Mouse (Mus musculus) small intestine, adult 2 months (tissue): ENCODE results near the gene Primpol. TPM values are rescaled to one million over a fixed set of nuclear protein-coding genes. Genes with fewer than 3 reads are reported as not detected.

Experiments used
- H3K27ac ChIP-seq: fragments of 200-500 bp; 2 replicates; pipeline ENCODE4 v1.5.1; 2012; ENCODE audit warnings: low read depth, low read length, control low read depth, inconsistent platforms; ENCODE audit not compliant: insufficient read depth
- H3K27me3 ChIP-seq: fragments of 200-500 bp; 2 replicates; pipeline ENCODE4 v1.6.1; 2012; ENCODE audit warnings: mild to moderate bottlenecking, moderate library complexity, low read length, inconsistent platforms; ENCODE audit not compliant: control insufficient read depth, insufficient read depth
- H3K36me3 ChIP-seq: fragments of 200-500 bp; 2 replicates; pipeline ENCODE4 v1.6.1; 2012; ENCODE audit warnings: mild to moderate bottlenecking, low read length, control low read depth, inconsistent platforms; ENCODE audit not compliant: control insufficient read depth, insufficient read depth
- H3K4me1 ChIP-seq: fragments of 200-500 bp; 2 replicates; pipeline ENCODE4 v1.6.1; 2012; ENCODE audit warnings: low read length, inconsistent platforms, mixed read lengths; ENCODE audit not compliant: control insufficient read depth, insufficient read depth, insufficient read length
- H3K4me3 ChIP-seq: fragments of 200-500 bp; 2 replicates; pipeline ENCODE4 v1.5.1; 2012; ENCODE audit warnings: low read depth, mild to moderate bottlenecking, control low read depth, inconsistent platforms, low read length, moderate library complexity
- CTCF ChIP-seq: fragments of 200-500 bp; IDR thresholded peaks from 2 replicates; pipeline ENCODE4 v1.5.1; 2012; ENCODE audit warnings: low read depth, mild to moderate bottlenecking, control low read depth, inconsistent platforms, low read length, moderate library complexity, mixed read lengths; ENCODE audit not compliant: insufficient replicate concordance, insufficient read length; ENCODE audit errors: extremely low read depth
- POLR2A ChIP-seq: fragments of 200-500 bp; IDR thresholded peaks from 2 replicates; pipeline ENCODE4 v1.6.1; 2012; ENCODE audit warnings: low read depth, mild to moderate bottlenecking, control low read depth, inconsistent platforms, low read length, moderate library complexity
- WGBS: fragments of 180-500 bp; shearing (Covaris S2); methylation state at CpG from one replicate; pipeline ENCODE4 v1.1.7; 2018; 5-methylcytosine and 5-hydroxymethylcytosine counted together
- polyA plus RNA-seq: library from polyadenylated mRNA; depleted of rRNA; stranded (reverse); fragments of >200 nt; gene quantifications from 2 replicates; pipeline ENCODE4 v1.2.3, GENCODE M21; 2012

Primpol gene
- polyA plus RNA-seq, 1 experiment, result 0.79 TPM

DNA sequence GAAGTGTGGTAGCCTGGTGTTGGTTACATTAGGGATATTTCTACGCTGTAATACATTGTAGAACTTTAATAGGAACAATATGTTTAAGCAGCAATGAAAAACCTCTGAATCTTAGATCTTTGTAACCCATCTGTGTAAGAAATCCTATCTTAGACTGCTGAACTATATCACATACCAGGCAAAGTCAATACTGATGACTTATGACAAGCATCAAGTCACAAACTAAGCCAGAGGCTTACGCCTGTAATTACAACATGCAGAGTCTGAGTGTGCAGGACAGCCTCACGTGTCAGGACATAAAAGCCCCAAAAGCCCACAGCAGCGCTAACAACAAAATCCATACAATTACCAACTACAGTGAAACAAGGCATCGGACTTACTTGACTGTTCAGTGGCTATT is 13.4 kb downstream of the Primpol start:
- no peak overlapping the region for H3K4me3 ChIP-seq
- no peaks in the 10 kb centered on the region for H3K27me3 ChIP-seq
- H3K27ac ChIP-seq, result no peak overlapping the region
- WGBS, result 95% methylated on average over 5 of the region's 5 CpGs
- H3K36me3 ChIP-seq, result 0 out of 2 replicates have a peak, but pooled peaks cover 2% of the 10 kb centered on the region
- peaks cover 11% of the 10 kb centered on the region; the same call in 1 of the 2 replicates for H3K4me1 ChIP-seq
- TF ChIP-seq POLR2A (no peak), CTCF (no peak)

DNA sequence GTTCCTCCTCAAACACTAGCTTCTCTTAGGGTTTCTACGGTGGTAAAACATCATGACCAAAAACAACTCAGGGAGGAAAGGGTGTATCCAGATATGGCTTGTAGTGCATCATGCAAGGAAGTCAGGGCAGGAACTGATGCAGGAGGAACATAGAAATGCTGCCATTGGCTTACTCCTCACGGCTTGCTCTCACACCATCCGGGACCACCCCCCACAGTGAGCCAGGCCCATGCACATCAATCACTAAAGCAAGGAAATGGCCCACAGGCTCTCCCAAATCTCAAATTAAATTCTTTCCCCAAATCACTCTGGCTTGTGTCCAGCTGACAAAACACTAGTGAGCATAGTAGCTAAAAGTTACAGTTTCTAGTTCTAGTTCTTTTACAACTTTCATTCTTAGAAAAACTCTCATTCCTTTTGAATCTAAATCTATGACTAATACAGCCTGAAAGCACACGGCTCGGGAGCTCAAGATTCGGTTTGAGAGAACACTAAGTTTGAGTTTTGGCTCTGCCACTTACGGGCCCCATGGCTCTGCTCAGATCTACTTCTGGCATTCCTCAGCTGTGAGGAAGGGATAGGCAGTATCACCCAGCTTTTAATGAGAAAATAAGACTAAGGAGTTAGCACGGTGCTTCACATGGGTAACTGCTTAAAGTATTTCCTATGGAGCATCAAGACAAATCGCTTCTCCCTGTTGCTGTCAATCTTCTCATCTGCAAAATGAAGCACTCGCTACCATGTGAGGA is 15.9 kb downstream of the Primpol start:
- WGBS, result 80% methylated on average over 10 of the region's 10 CpGs
- H3K27ac ChIP-seq, result no peak overlapping the region
- TF ChIP-seq CTCF (no peak), POLR2A (no peak)
- H3K4me1 ChIP-seq, result peaks cover 11% of the 10 kb centered on the region; the same call in 1 of the 2 replicates
- H3K27me3 ChIP-seq, result no peaks in the 10 kb centered on the region
- H3K4me3 ChIP-seq, result no peak overlapping the region
- H3K36me3 ChIP-seq, result 0 out of 2 replicates have a peak, but pooled peaks cover 2% of the 10 kb centered on the region

DNA sequence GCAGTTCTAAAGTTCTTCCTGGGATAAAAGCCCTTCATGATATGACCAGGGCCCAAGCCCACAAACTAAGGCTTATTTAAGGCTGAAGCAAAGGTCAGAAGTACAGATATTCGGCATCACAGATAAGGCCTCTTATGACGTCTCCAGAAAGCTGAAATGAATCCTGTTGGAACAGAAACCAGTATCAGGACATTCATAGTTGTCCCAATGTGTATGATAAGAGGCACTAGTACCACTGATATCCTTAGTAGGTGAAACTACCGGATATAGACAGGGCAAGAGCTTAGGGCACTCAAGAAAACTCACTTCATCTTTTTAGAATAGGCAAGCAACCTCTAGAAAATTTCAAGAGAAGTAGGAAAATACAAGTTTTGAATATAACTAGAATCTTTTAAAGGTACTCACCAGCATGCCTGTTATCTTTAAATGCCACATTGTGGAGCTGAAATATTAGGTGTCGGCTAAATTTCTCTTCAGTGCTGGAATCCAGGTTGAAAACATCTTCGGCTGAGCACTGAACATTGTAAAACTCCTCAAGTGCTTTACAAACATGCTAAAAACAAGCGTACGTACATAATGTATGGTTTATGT is 17.6 kb downstream of the Primpol start:
- peak overlapping the region; percentile 87 for H3K27ac ChIP-seq
- 65% methylated on average over 7 of the region's 7 CpGs for WGBS
- no peaks in the 10 kb centered on the region for H3K27me3 ChIP-seq
- H3K4me1 ChIP-seq, result peaks cover 14% of the 10 kb centered on the region; the same call in 1 of the 2 replicates
- no peak for TF ChIP-seq CTCF
- TF ChIP-seq POLR2A, result no peak
- H3K36me3 ChIP-seq, result no peaks in the 10 kb centered on the region
- no peak overlapping the region for H3K4me3 ChIP-seq

DNA sequence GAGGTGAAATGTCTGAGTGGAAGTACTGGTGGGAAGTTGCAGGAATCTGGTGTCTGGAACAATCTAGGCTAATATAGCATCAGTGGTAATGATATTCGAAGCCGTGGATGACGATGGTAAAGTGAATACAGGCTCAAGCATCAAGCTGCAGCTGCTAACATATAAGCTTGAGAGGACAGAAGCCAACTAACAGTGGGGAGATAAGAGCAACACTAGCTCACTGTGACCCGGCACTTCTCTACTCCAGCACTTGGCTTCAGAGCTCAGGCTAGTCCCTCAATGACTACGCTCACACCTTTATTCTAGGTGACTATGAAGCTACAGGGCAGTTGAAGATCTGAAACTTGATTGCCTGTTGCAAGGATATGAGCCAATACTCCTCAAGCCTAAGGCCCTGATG is 18.3 kb downstream of the Primpol start:
- Histone ChIP-seq H3K27me3 (no peaks in the 10 kb centered on the region), H3K4me3 (no peak overlapping the region), H3K4me1 (peaks cover 14% of the 10 kb centered on the region; the same call in 1 of the 2 replicates), H3K36me3 (no peaks in the 10 kb centered on the region), H3K27ac (peak overlapping the region; percentile 87)
- 85% methylated on average over 5 of the region's 5 CpGs for WGBS
- TF ChIP-seq CTCF, result no peak
- TF ChIP-seq POLR2A, result no peak

DNA sequence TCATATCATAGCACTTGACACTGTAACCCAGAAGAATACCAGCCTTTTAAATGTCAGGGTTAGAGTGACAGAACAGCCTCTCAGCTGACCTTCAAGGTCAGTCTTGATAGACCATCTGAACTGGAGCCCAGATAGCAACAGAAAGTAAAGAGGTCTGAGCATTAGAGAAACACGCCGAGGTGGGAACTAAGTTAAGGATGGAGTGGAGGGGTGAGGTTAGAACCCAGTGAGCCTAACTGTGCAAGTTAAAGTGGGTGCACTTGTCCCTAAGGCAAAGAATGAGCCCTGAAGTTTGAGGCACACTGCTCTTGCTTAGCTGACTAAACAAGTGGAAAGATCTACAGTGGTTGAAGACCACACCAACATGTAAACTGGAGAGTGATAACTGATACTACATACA is 18.9 kb downstream of the Primpol start:
- no peaks in the 10 kb centered on the region for H3K27me3 ChIP-seq
- H3K36me3 ChIP-seq, result no peaks in the 10 kb centered on the region
- 88% methylated on average over 2 of the region's 2 CpGs for WGBS
- TF ChIP-seq POLR2A, result no peak
- TF ChIP-seq CTCF, result no peak
- H3K4me1 ChIP-seq, result peaks cover 14% of the 10 kb centered on the region; the same call in 1 of the 2 replicates
- H3K4me3 ChIP-seq, result no peak overlapping the region
- H3K27ac ChIP-seq, result no peak overlapping the region

DNA sequence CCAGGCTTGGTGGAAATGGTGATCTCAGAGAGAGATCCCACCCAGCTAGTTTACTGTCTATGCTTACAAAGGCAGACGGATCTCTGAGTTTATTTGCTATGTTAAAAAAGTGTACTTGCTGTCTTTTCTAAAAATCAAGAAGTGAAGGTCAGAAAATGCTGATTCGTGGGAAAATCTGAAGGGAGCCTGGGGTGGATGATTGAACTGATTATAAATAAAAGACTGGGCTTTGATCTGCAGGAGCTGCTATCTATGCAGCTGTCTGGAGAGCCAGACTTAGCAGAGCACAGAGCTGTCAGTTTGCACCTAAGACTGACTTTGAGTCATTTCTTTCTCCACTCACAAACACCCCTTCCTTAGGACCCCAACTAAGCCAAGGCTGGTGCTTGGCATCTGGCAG is 19.6 kb downstream of the Primpol start:
- peaks cover 12% of the 10 kb centered on the region; the same call in 1 of the 2 replicates for H3K4me1 ChIP-seq
- TF ChIP-seq CTCF, result no peak
- TF ChIP-seq POLR2A, result no peak
- H3K36me3 ChIP-seq, result peaks cover 2% of the 10 kb centered on the region; the same call in 1 of the 2 replicates
- no peak overlapping the region for H3K4me3 ChIP-seq
- WGBS, result 61% methylated on average over 2 of the region's 2 CpGs
- H3K27ac ChIP-seq, result no peak overlapping the region
- H3K27me3 ChIP-seq, result no peaks in the 10 kb centered on the region

DNA sequence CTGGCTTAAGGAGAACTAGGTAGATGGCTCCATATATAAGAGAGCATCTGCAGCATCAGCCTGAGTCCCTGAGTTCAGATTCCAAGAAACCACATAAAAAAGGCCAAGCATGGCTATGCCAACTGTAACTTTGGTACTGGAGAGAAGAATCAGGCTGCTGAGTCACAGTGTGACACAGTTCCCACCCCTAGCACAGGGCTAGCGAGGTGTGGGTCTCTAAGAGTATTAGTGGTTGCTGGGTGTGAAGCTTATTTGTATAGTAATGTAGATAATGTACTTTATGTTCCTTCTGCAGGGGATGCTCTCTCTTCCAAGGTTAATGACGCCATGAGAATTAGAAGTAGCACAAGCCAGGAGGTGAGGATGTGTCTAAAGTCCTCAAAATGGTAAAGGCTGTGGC is 20.5 kb downstream of the Primpol start:
- Histone ChIP-seq H3K36me3 (peaks cover 3% of the 10 kb centered on the region; the same call in 1 of the 2 replicates), H3K4me3 (no peak overlapping the region), H3K4me1 (peaks cover 12% of the 10 kb centered on the region; the same call in 1 of the 2 replicates), H3K27me3 (no peaks in the 10 kb centered on the region), H3K27ac (no peak overlapping the region)
- TF ChIP-seq CTCF, result no peak
- no peak for TF ChIP-seq POLR2A
- 86% methylated on average over 2 of the region's 2 CpGs for WGBS
